Mouse (Mus musculus): ENCODE measurements at regions not wholly inside any gene's neighbourhood (a gene's known extent, or its start where the extent isn't known, plus 50 kb on each side); places are given as distances from the start of the nearest gene placed in this dataset.

- peak; percentile 6 to 28 for DNase-seq
Observed at GRCm38 (mm10) chr1:194878440-194878839, 60.2 kb upstream of the Cd34 start.

- peak; percentile 97 for DNase-seq
Observed at GRCm38 (mm10) chr1:194879324-194880233, 59.0 kb upstream of the Cd34 start.

- DNase-seq, result no peak
Observed at GRCm38 (mm10) chr1:194881556-194882223, 56.9 kb upstream of the Cd34 start.

GRCm38 (mm10) chr1:194885071-194885686 lies 53.4 kb upstream of the Cd34 start:
- peak in 1 of 2 experiments; percentile 9 for DNase-seq

- DNase-seq, result peak; percentile 14 to 36
Observed at GRCm38 (mm10) chr1:194885687-194886077, 52.9 kb upstream of the Cd34 start.
